Mouse (Mus musculus) liver, embryonic 14.5 days (tissue): ENCODE measurements around the gene Cnksr3.

Experiments used
- CTCF ChIP-seq: IDR thresholded peaks from 2 replicates; pipeline ENCODE4 v1.5.1; 2016; ENCODE audit warnings: antibody characterized with exemption, low read depth, control low read depth
- EP300 ChIP-seq: IDR thresholded peaks from 2 replicates; pipeline ENCODE4 v1.6.1; 2016; ENCODE audit warnings: antibody characterized with exemption, low read depth

- TF ChIP-seq CTCF (no peak), EP300 (no peak)
These were observed 91.8 kb downstream of the Cnksr3 start for GRCm38 (mm10) chr10:7120206-7120605.
